In the genomic region with DNA sequence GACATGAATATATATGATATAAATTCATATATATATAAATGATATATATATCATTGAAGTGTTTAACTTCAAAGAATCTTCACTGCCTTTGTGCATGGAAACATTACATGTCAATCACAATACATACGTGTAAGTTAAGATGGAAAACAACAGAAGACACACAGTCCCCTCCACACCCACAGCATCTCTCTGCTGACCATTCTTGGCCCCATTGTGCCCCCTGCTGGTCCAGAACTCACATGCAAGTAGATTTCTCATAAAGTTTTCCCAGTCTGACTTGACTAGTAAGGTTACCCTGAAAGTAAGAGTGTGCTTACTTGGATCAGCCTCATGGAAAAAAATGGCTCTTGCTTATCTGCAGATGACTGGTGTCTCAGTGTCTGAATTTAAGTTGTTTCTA, we compare ENCODE assay signal across 29 mouse cellular contexts.
A peak's percentile ranks its signal among the peaks of the same experiment; 100 is the strongest.
DNase-seq lines count a peak whose midpoint lies in the region; ATAC-seq and TF ChIP-seq lines count a peak whose summit lies in the region.
"Had no signal": no experiment of that assay in that cellular context is flagged by ENCODE, and none has a peak within 500 bp of the region (broad histone marks: within the 10 kb centered on the region; RNA-seq: fewer than 3 reads in every experiment).

No protein-coding gene starts in this region.

- no peak for DNase-seq in liver, postnatal 0 days
- DNase-seq in CD4-positive helper T cell, adult 2 months (ENCODE audit: low read depth, low spot score), result peak; percentile 19
- no peak for DNase-seq in gastrocnemius, postnatal 25 days
- no peak for DNase-seq in testis, postnatal 14 days (ENCODE audit: low spot score)
- DNase-seq in cerebellum, postnatal 14 days, result no peak
- DNase-seq: adrenal gland, adult 8-10 months; cerebellum, adult 11 months; cerebellum, adult 9-11 months; gastrocnemius, adult 2 months; heart, postnatal 10 days; kidney, adult 11 months; kidney, postnatal 14 days; layer of hippocampus, adult 9-11 months; left cerebral cortex, postnatal 4 days; liver, embryonic 13.5 days; lung, adult 2 months; lung, postnatal 10 days; retina, postnatal 1 day; right cerebral cortex, postnatal 14 days had no signal

- H3K4me3 ChIP-seq in liver, postnatal 0 days (ENCODE audit: low read depth, low read length), result no peak overlapping the region
- no peak overlapping the region for H3K4me3 ChIP-seq in liver, embryonic 12.5 days
- H3K4me3 ChIP-seq: erythroblast, embryonic 14.5 days; gastrocnemius, adult 2 months; heart, embryonic 13.5 days; liver, embryonic 13.5 days; midbrain, embryonic 12.5 days; myocyte had no signal

- no peak for ATAC-seq in liver, postnatal 0 days
- ATAC-seq in liver, embryonic 12.5 days, result no peak
- peak; percentile 25 for ATAC-seq in granulocyte monocyte progenitor cell, adult 5-6 weeks (replicated peaks; ENCODE audit: poor library complexity, severe bottlenecking)
- ATAC-seq in neutrophil, adult 5-6 weeks (ENCODE audit: extremely low read depth, insufficient number of reproducible peaks, low FRiP score, poor library complexity, severe bottlenecking), result peak; percentile 84
- ATAC-seq: forebrain, embryonic 16.5 days had no signal

- no peaks in the 10 kb centered on the region for H3K4me1 ChIP-seq in liver, postnatal 0 days (ENCODE audit: insufficient read depth)
- H3K4me1 ChIP-seq in liver, embryonic 12.5 days, result no peaks in the 10 kb centered on the region
- H3K4me1 ChIP-seq: heart, embryonic 13.5 days; liver, embryonic 13.5 days; midbrain, embryonic 12.5 days had no signal

- TF ChIP-seq EP300 in liver, postnatal 0 days (IDR thresholded peaks at IDR 0.05; ENCODE audit: low read depth), result no peak

- no peaks in the 10 kb centered on the region for H3K27me3 ChIP-seq in liver, postnatal 0 days (ENCODE audit: insufficient read depth, low read length)
- no peaks in the 10 kb centered on the region for H3K27me3 ChIP-seq in liver, embryonic 12.5 days (replicated peaks)
- H3K27me3 ChIP-seq: CH12.LX; heart, embryonic 13.5 days; liver, embryonic 13.5 days; midbrain, embryonic 12.5 days had no signal

- no peak overlapping the region for H3K27ac ChIP-seq in liver, postnatal 0 days (ENCODE audit: low read depth)
- no peak overlapping the region for H3K27ac ChIP-seq in liver, embryonic 12.5 days
- H3K27ac ChIP-seq: gastrocnemius, adult 2 months; heart, embryonic 13.5 days; hindbrain, embryonic 14.5 days; liver, embryonic 13.5 days; midbrain, embryonic 12.5 days had no signal

- TF ChIP-seq CTCF in liver, postnatal 0 days (IDR thresholded peaks at IDR 0.05; ENCODE audit: low read depth), result peak; percentile 48

- WGBS in liver, postnatal 0 days (ENCODE audit: insufficient replicate concordance), result 40% methylated on average over 1 of the region's 1 CpGs
- 40% methylated on average over 1 of the region's 1 CpGs for WGBS in liver, embryonic 12.5 days (ENCODE audit: insufficient replicate concordance)

- no peak overlapping the region for H3K9ac ChIP-seq in liver, postnatal 0 days (replicated peaks)
- no peak overlapping the region for H3K9ac ChIP-seq in liver, embryonic 12.5 days
- H3K9ac ChIP-seq: heart, embryonic 13.5 days; hindbrain, embryonic 14.5 days; liver, embryonic 13.5 days; midbrain, embryonic 12.5 days had no signal

- H3K4me2 ChIP-seq in liver, postnatal 0 days (ENCODE audit: low read depth, low read length), result no peak overlapping the region
- H3K4me2 ChIP-seq in liver, embryonic 12.5 days, result no peak overlapping the region
- H3K4me2 ChIP-seq: heart, embryonic 13.5 days; hindbrain, embryonic 14.5 days; liver, embryonic 13.5 days; midbrain, embryonic 12.5 days had no signal

- no peaks in the 10 kb centered on the region for H3K9me3 ChIP-seq in liver, postnatal 0 days (ENCODE audit: low read length)
- H3K9me3 ChIP-seq in liver, embryonic 12.5 days (replicated peaks), result peaks cover under 1% of the 10 kb centered on the region; the same call in 1 of the 2 replicates
- H3K9me3 ChIP-seq: liver, embryonic 13.5 days had no signal

- no peaks in the 10 kb centered on the region for H3K36me3 ChIP-seq in liver, postnatal 0 days (replicated peaks; ENCODE audit: insufficient read depth, low read length)
- H3K36me3 ChIP-seq in liver, embryonic 12.5 days, result no peaks in the 10 kb centered on the region
- H3K36me3 ChIP-seq: heart, embryonic 13.5 days; liver, embryonic 13.5 days; midbrain, embryonic 12.5 days had no signal

Comparison
In these comparisons a context has a peak if more than half of its experiments do, and no peak if none do; other contexts are left out.
1. ATAC-seq: peak in granulocyte monocyte progenitor cell, adult 5-6 weeks (single experiment) and neutrophil, adult 5-6 weeks (single experiment); none in liver, postnatal 0 days (single experiment) and liver, embryonic 12.5 days (single experiment).